Mouse (Mus musculus) kidney, adult 2 months (tissue): ENCODE measurements around the gene 1700028K03Rik.

Source experiments
- CTCF ChIP-seq: fragments of 200-500 bp; conservative IDR thresholded peaks from 2 replicates; pipeline ENCODE4 v1.5.1; 2011; ENCODE audit warnings: low read depth, mild to moderate bottlenecking, control low read depth, low read length, moderate library complexity, mixed read lengths; ENCODE audit not compliant: insufficient read depth, insufficient read length
- POLR2A ChIP-seq: fragments of 200-500 bp; IDR thresholded peaks from one replicate; pipeline ENCODE4 v1.6.1; 2011; ENCODE audit warnings: low read depth, low read length, control low read depth

DNA sequence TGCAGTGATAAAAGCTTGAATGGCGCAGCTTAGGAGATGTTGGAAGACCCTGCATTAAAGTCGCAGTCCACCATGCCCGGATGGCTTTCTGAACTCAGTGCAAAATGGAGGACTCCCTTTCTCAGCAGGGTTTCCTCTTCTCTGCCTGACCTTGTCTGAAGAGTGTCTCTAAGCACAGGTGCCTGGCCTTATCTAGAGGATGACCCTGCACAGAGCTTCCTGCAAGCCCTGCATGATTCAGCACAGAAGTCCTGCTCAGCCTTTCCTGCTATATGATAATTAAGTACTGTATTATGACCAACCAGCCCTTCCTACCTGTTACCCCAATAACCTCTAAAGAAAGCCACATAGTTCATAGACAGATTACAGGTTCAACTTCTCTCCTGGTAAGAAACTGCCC lies 19.1 kb upstream of the 1700028K03Rik start:
- TF ChIP-seq POLR2A, result no peak
- TF ChIP-seq CTCF, result no peak
